Mouse (Mus musculus): Measurements from ENCODE around the gene Olfr510.

DNA sequence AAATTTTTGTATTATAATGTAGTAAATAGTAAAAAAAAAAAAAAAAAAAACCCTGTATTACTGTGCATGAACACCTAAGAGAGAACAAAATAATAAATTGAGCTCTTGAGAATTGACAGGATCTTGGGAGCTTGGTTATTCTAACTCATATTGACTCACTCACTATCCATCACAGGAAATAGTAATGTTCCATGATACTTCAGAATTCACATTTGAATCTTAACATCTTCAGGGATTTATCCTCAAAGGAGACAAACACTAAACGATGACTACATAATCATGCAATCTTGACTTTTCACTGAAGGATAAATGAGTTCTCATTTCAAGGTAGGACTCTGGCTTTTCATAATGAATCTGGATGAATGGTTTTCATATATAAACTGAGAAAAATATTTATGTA is at the start of gene Olfr510:
- TF ChIP-seq CTCF (IDR thresholded peaks at IDR 0.05; ENCODE audit: low read depth) (no peak), EP300 (IDR thresholded peaks at IDR 0.05; ENCODE audit: low read depth) (no peak)
